Mouse (Mus musculus) gastrocnemius, adult 2 months (tissue): ENCODE measurements around the gene Morn1. TPM values are rescaled to one million over a fixed set of nuclear protein-coding genes. Genes with fewer than 3 reads are reported as not detected.

ENCODE experiments used
- DNase-seq: peaks from one replicate; pipeline ENCODE4 v3.0.0; 2022
- H3K27ac ChIP-seq: fragments of 200-600 bp; 2 replicates; pipeline ENCODE4 v1.8.1; 2022; ENCODE audit warnings: mild to moderate bottlenecking
- H3K4me3 ChIP-seq: fragments of 200-600 bp; 2 replicates; pipeline ENCODE4 v1.8.1; 2022; ENCODE audit warnings: mild to moderate bottlenecking, moderate library complexity
- CTCF ChIP-seq: fragments of 200-600 bp; IDR thresholded peaks from 2 replicates; pipeline ENCODE4 v1.8.1; 2022; ENCODE audit warnings: antibody characterized with exemption, mild to moderate bottlenecking, moderate library complexity
- intact Hi-C: fragments of 180-260 bp; cut with DNase I; formaldehyde crosslinking; loops from one replicate; pipeline ENCODE4 v1.15.1; 2025
- total RNA-seq, 2 experiments: library from RNA; stranded (reverse); gene quantifications; 2 replicates each; pipeline ENCODE4 v1.2.3; 2021

The Morn1 gene
- total RNA-seq, 2 experiments from 2014 or later = 1.3 TPM

GRCm38 (mm10) chr4:155137891-155138290 is 51.5 kb downstream of the Morn1 start:
- H3K4me3 ChIP-seq = no peak overlapping the region
- intact Hi-C loops = no loop called here
- peak overlapping the region; percentile 90 for H3K27ac ChIP-seq
- peak; percentile 64 for DNase-seq
- no peak for TF ChIP-seq CTCF

GRCm38 (mm10) chr4:155138451-155138850 is 52.1 kb downstream of the Morn1 start:
- no peak overlapping the region for H3K4me3 ChIP-seq
- peak overlapping the region; percentile 90 for H3K27ac ChIP-seq
- intact Hi-C loops = no loop called here
- DNase-seq = no peak
- TF ChIP-seq CTCF = no peak

GRCm38 (mm10) chr4:155139281-155140045 is 53.1 kb downstream of the Morn1 start:
- intact Hi-C loops = no loop called here
- no peak overlapping the region for H3K4me3 ChIP-seq
- peak overlapping the region; percentile 90 for H3K27ac ChIP-seq
- TF ChIP-seq CTCF = no peak
- no peak for DNase-seq

GRCm38 (mm10) chr4:155140150-155140549 is 53.8 kb downstream of the Morn1 start:
- no peak for TF ChIP-seq CTCF
- peak; percentile 59 for DNase-seq
- intact Hi-C loops = no loop called here
- Histone ChIP-seq H3K27ac (peak overlapping the region; percentile 90), H3K4me3 (peak overlapping the region; percentile 57)

GRCm38 (mm10) chr4:155140795-155141265 is 54.5 kb downstream of the Morn1 start:
- H3K4me3 ChIP-seq = peak overlapping the region; percentile 57
- no peak for TF ChIP-seq CTCF
- intact Hi-C loops = no loop called here
- peak overlapping the region; percentile 90 for H3K27ac ChIP-seq
- peak; percentile 94 for DNase-seq

- H3K27ac ChIP-seq = peak overlapping the region; percentile 90
- DNase-seq = no peak
- TF ChIP-seq CTCF = no peak
- H3K4me3 ChIP-seq = no peak overlapping the region
- intact Hi-C loops = no loop called here
These were observed 56.5 kb downstream of the Morn1 start for GRCm38 (mm10) chr4:155142836-155143235.

GRCm38 (mm10) chr4:155143411-155143810 is 57.0 kb downstream of the Morn1 start:
- H3K4me3 ChIP-seq = peak overlapping the region; percentile 17
- no peak for DNase-seq
- intact Hi-C loops = no loop called here
- no peak for TF ChIP-seq CTCF
- H3K27ac ChIP-seq = peak overlapping the region; percentile 90

- intact Hi-C loops = no loop called here
- peak; percentile 91 for DNase-seq
These were observed 57.6 kb downstream of the Morn1 start for GRCm38 (mm10) chr4:155143871-155144502.

GRCm38 (mm10) chr4:155144548-155145180 is 58.3 kb downstream of the Morn1 start:
- TF ChIP-seq CTCF = no peak
- no peak for DNase-seq
- Histone ChIP-seq H3K4me3 (no peak overlapping the region), H3K27ac (peak overlapping the region; percentile 90)
- intact Hi-C loops = loop anchor here (5.0 kb wide), 1 partner anchor 78 kb away; the partner anchor contains the start of gene Ski

More at GRCm38 (mm10) chr4:155143871-155144502, 57.6 kb downstream of the Morn1 start:
- Histone ChIP-seq H3K4me3 (peak overlapping the region; percentile 17), H3K27ac (peak overlapping the region; percentile 90)
- no peak for TF ChIP-seq CTCF

- DNase-seq = no peak
- TF ChIP-seq CTCF = no peak
- Histone ChIP-seq H3K27ac (peak overlapping the region; percentile 90), H3K4me3 (no peak overlapping the region)
- intact Hi-C loops = loop anchor here (5.0 kb wide), 1 partner anchor 76 kb away; the partner anchor contains the start of gene Ski
These were observed 59.9 kb downstream of the Morn1 start for GRCm38 (mm10) chr4:155146107-155146823.

GRCm38 (mm10) chr4:155148453-155148852 is 62.1 kb downstream of the Morn1 start:
- no peak for TF ChIP-seq CTCF
- Histone ChIP-seq H3K4me3 (no peak overlapping the region), H3K27ac (peak overlapping the region; percentile 93)
- intact Hi-C loops = loop anchor here (5.0 kb wide), 1 partner anchor 74 kb away; the partner anchor contains the start of gene Ski
- DNase-seq = no peak

- TF ChIP-seq CTCF = no peak
- DNase-seq = peak; percentile 96
- peak overlapping the region; percentile 93 for H3K27ac ChIP-seq
- intact Hi-C loops = loop anchor here (5.0 kb wide), 1 partner anchor 73 kb away; the partner anchor contains the start of gene Ski
- no peak overlapping the region for H3K4me3 ChIP-seq
These were observed 62.7 kb downstream of the Morn1 start for GRCm38 (mm10) chr4:155148910-155149698.
